19 mouse cellular contexts compared by ENCODE assay signal in genomic region chr4:149978820-149979219, GRCm38 (mm10). TPM values are rescaled to one million over a fixed set of nuclear protein-coding genes. Genes with fewer than 3 reads are reported as not detected.
A peak's percentile ranks its signal among the peaks of the same experiment; 100 is the strongest.
DNase-seq lines count a peak whose midpoint lies in the region; ATAC-seq and TF ChIP-seq lines count a peak whose summit lies in the region.
"Had no signal": no experiment of that assay in that cellular context is flagged by ENCODE, and none has a peak within 500 bp of the region (broad histone marks: within the 10 kb centered on the region; RNA-seq: fewer than 3 reads in every experiment).

No protein-coding gene starts in this region.

- no peak overlapping the region for H3K4me2 ChIP-seq in hindbrain, embryonic 13.5 days
- no peak overlapping the region for H3K4me2 ChIP-seq in hindbrain, embryonic 12.5 days (replicated peaks)
- H3K4me2 ChIP-seq in embryonic facial prominence, embryonic 13.5 days = no peak overlapping the region
- no peak overlapping the region for H3K4me2 ChIP-seq in stomach, postnatal 0 days (replicated peaks; ENCODE audit: low read depth)
- H3K4me2 ChIP-seq: heart, embryonic 15.5 days had no signal

- H3K36me3 ChIP-seq in hindbrain, embryonic 13.5 days = no peaks in the 10 kb centered on the region
- no peaks in the 10 kb centered on the region for H3K36me3 ChIP-seq in hindbrain, embryonic 12.5 days
- H3K36me3 ChIP-seq in C2C12 (ENCODE audit: control insufficient read depth, insufficient read depth) = peaks cover 12% of the 10 kb centered on the region
- peaks cover 21% of the 10 kb centered on the region for H3K36me3 ChIP-seq in embryonic facial prominence, embryonic 13.5 days
- peaks cover 13% of the 10 kb centered on the region for H3K36me3 ChIP-seq in stomach, postnatal 0 days (ENCODE audit: control insufficient read depth, insufficient read depth, low read length)
- H3K36me3 ChIP-seq: embryonic facial prominence, embryonic 12.5 days; midbrain, embryonic 13.5 days; neural tube, embryonic 13.5 days had no signal

- WGBS in hindbrain, embryonic 13.5 days = 85% methylated on average over 2 of the region's 2 CpGs
- WGBS in hindbrain, embryonic 12.5 days = 90% methylated on average over 2 of the region's 2 CpGs
- 77% methylated on average over 2 of the region's 2 CpGs for WGBS in embryonic facial prominence, embryonic 13.5 days
- 75% methylated on average over 2 of the region's 2 CpGs for WGBS in stomach, postnatal 0 days

- H3K27me3 ChIP-seq in hindbrain, embryonic 13.5 days = no peaks in the 10 kb centered on the region
- peaks cover 4% of the 10 kb centered on the region; the same call in 1 of the 2 replicates for H3K27me3 ChIP-seq in hindbrain, embryonic 12.5 days
- no peaks in the 10 kb centered on the region for H3K27me3 ChIP-seq in C2C12 (ENCODE audit: control insufficient read depth, insufficient read depth, insufficient read length)
- H3K27me3 ChIP-seq in embryonic facial prominence, embryonic 13.5 days = no peaks in the 10 kb centered on the region
- no peaks in the 10 kb centered on the region for H3K27me3 ChIP-seq in stomach, postnatal 0 days (ENCODE audit: control insufficient read depth, insufficient read depth, low read length)
- H3K27me3 ChIP-seq: embryonic facial prominence, embryonic 12.5 days; heart, embryonic 15.5 days; neural tube, embryonic 13.5 days had no signal

- peak overlapping the region; percentile 60 for H3ac ChIP-seq in C2C12 (ENCODE audit: control insufficient read depth, insufficient read length, low read depth)

- H3K79me3 ChIP-seq in C2C12 (ENCODE audit: low read depth) = no peaks in the 10 kb centered on the region

- ATAC-seq in hindbrain, embryonic 13.5 days (ENCODE audit: low FRiP score) = no peak
- ATAC-seq in hindbrain, embryonic 12.5 days (ENCODE audit: low FRiP score) = no peak
- no peak for ATAC-seq in embryonic facial prominence, embryonic 13.5 days (ENCODE audit: insufficient number of reproducible peaks, insufficient read depth, low FRiP score, low TSS enrichment, low read depth)
- no peak for ATAC-seq in stomach, postnatal 0 days (ENCODE audit: low FRiP score, low TSS enrichment)
- ATAC-seq: midbrain, embryonic 13.5 days had no signal

- H3K27ac ChIP-seq in hindbrain, embryonic 13.5 days = no peak overlapping the region
- no peak overlapping the region for H3K27ac ChIP-seq in hindbrain, embryonic 12.5 days
- no peak overlapping the region for H3K27ac ChIP-seq in embryonic facial prominence, embryonic 13.5 days
- no peak overlapping the region for H3K27ac ChIP-seq in stomach, postnatal 0 days (replicated peaks)
- H3K27ac ChIP-seq: embryonic facial prominence, embryonic 12.5 days had no signal

- TF ChIP-seq EP300 in stomach, postnatal 0 days (optimal IDR thresholded peaks at IDR 0.05) = no peak

- H3K4me3 ChIP-seq in hindbrain, embryonic 13.5 days = no peak overlapping the region
- no peak overlapping the region for H3K4me3 ChIP-seq in hindbrain, embryonic 12.5 days
- no peak overlapping the region for H3K4me3 ChIP-seq in C2C12 (ENCODE audit: insufficient read depth, poor library complexity, severe bottlenecking)
- no peak overlapping the region for H3K4me3 ChIP-seq in embryonic facial prominence, embryonic 13.5 days
- no peak overlapping the region for H3K4me3 ChIP-seq in stomach, postnatal 0 days (ENCODE audit: low read depth, low read length)
- H3K4me3 ChIP-seq: embryonic facial prominence, embryonic 12.5 days; heart, embryonic 15.5 days; midbrain, embryonic 13.5 days; neural tube, embryonic 13.5 days had no signal

- peaks cover 27% of the 10 kb centered on the region for H3K4me1 ChIP-seq in hindbrain, embryonic 13.5 days (replicated peaks)
- H3K4me1 ChIP-seq in hindbrain, embryonic 12.5 days = peaks cover 15% of the 10 kb centered on the region
- peaks cover 41% of the 10 kb centered on the region for H3K4me1 ChIP-seq in embryonic facial prominence, embryonic 13.5 days
- H3K4me1 ChIP-seq in stomach, postnatal 0 days (replicated peaks; ENCODE audit: control insufficient read depth, insufficient read depth) = no peaks in the 10 kb centered on the region

- no peaks in the 10 kb centered on the region for H3K9me3 ChIP-seq in hindbrain, embryonic 13.5 days
- H3K9me3 ChIP-seq in hindbrain, embryonic 12.5 days (replicated peaks) = no peaks in the 10 kb centered on the region
- no peaks in the 10 kb centered on the region for H3K9me3 ChIP-seq in embryonic facial prominence, embryonic 13.5 days
- no peaks in the 10 kb centered on the region for H3K9me3 ChIP-seq in stomach, postnatal 0 days (ENCODE audit: control insufficient read depth, low read length)
- H3K9me3 ChIP-seq: embryonic facial prominence, embryonic 12.5 days; heart, embryonic 15.5 days; midbrain, embryonic 13.5 days; neural tube, embryonic 13.5 days had no signal

- H3K79me2 ChIP-seq in C2C12 (ENCODE audit: control insufficient read depth, insufficient read depth) = no peaks in the 10 kb centered on the region

- peak; percentile 59 to 65 for DNase-seq in cerebellum, postnatal 10 days
- DNase-seq in cerebellum, adult 11 months = no peak
- no peak for DNase-seq in stomach, postnatal 0 days (ENCODE audit: low spot score)
- DNase-seq: adrenal gland, adult 8-10 months; B cell, adult 2 months; forebrain, postnatal 0 days; kidney, adult 11 months; liver; lung, adult 18-20 months; lung, postnatal 14 days; thymus, adult 18-20 months had no signal

- TF ChIP-seq CTCF in C2C12 (IDR thresholded peaks at IDR 0.05; ENCODE audit: control insufficient read depth, insufficient read depth, insufficient read length) = no peak
- no peak for TF ChIP-seq CTCF in stomach, postnatal 0 days (IDR thresholded peaks at IDR 0.05; ENCODE audit: low read depth)

- H3K9ac ChIP-seq in hindbrain, embryonic 13.5 days = peak overlapping the region; percentile 56; the same call in 1 of the 2 replicates
- H3K9ac ChIP-seq in hindbrain, embryonic 12.5 days = no peak overlapping the region
- peak overlapping the region; percentile 40; the same call in 1 of the 2 replicates for H3K9ac ChIP-seq in embryonic facial prominence, embryonic 13.5 days
- H3K9ac ChIP-seq in stomach, postnatal 0 days (ENCODE audit: low read length) = no peak overlapping the region
- H3K9ac ChIP-seq: forebrain, postnatal 0 days; heart, embryonic 15.5 days had no signal

TF ChIP-seq in C2C12, 6 proteins besides CTCF, POLR2A, EP300 and RAD21:
- no peak for TF ChIP-seq USF1 (IDR thresholded peaks at IDR 0.05; ENCODE audit: low read depth)
- TF ChIP-seq CEBPB (IDR thresholded peaks at IDR 0.05; ENCODE audit: low read depth) = no peak
- no peak for TF ChIP-seq MYOD1 (IDR thresholded peaks at IDR 0.05; ENCODE audit: control insufficient read depth, insufficient read length, low read depth)
- TF ChIP-seq MAX (IDR thresholded peaks at IDR 0.05) = no peak
- no peak for TF ChIP-seq FOSL1 (IDR thresholded peaks at IDR 0.05; ENCODE audit: insufficient read depth, low read length, poor library complexity, severe bottlenecking)
- no peak for TF ChIP-seq MYOG (IDR thresholded peaks at IDR 0.05; ENCODE audit: control insufficient read depth, extremely low read depth, insufficient read length)

RNA-seq across cellular contexts. Expression of gene Spsb1, which starts 24.0 kb away (rescaled TPM):
- polyA plus RNA-seq in hindbrain, embryonic 13.5 days (2015; fragmentation: Nextera tagmentation; extraction: Ambion mirVana) = 7.2 and 7.8 TPM in 2 replicates
- polyA plus RNA-seq in hindbrain, embryonic 12.5 days (2016; fragmentation: Nextera tagmentation; extraction: Ambion mirVana) = 15.5 and 17.8 TPM in 2 replicates
- polyA plus RNA-seq in C2C12 (2012; fragmentation: generic; extraction: Trizol) = 3.0 TPM
- polyA plus RNA-seq in embryonic facial prominence, embryonic 13.5 days (2015; fragmentation: Nextera tagmentation; extraction: Ambion mirVana) = 12.2 and 13.5 TPM in 2 replicates
- polyA plus RNA-seq in stomach, postnatal 0 days (2015; fragmentation: Nextera tagmentation; extraction: Ambion mirVana) = 10.0 and 13.1 TPM in 2 replicates

RNA-seq across cellular contexts. Expression of gene H6pd, which starts 30.0 kb away (rescaled TPM):
- 2.4 and 2.7 TPM in 2 replicates for polyA plus RNA-seq in hindbrain, embryonic 13.5 days (2015; fragmentation: Nextera tagmentation; extraction: Ambion mirVana)
- polyA plus RNA-seq in hindbrain, embryonic 12.5 days (2016; fragmentation: Nextera tagmentation; extraction: Ambion mirVana) = 5.4 and 5.8 TPM in 2 replicates
- 14.9 TPM for polyA plus RNA-seq in C2C12 (2012; fragmentation: generic; extraction: Trizol)
- polyA plus RNA-seq in embryonic facial prominence, embryonic 13.5 days (2015; fragmentation: Nextera tagmentation; extraction: Ambion mirVana) = 7.0 and 8.0 TPM in 2 replicates
- polyA plus RNA-seq in stomach, postnatal 0 days (2015; fragmentation: Nextera tagmentation; extraction: Ambion mirVana) = 11.8 and 12.3 TPM in 2 replicates

Comparison
In these comparisons a context has a peak if more than half of its experiments do, and no peak if none do; other contexts are left out.
1. DNase-seq: peak in cerebellum, postnatal 10 days (2 of 2); none in cerebellum, adult 11 months (single experiment) and stomach, postnatal 0 days (single experiment).
2. H3K9ac ChIP-seq: peak in hindbrain, embryonic 13.5 days (single experiment) and embryonic facial prominence, embryonic 13.5 days (single experiment); none in hindbrain, embryonic 12.5 days (single experiment) and stomach, postnatal 0 days (single experiment).